Comparison of ENCODE assay signal across 16 mouse cellular contexts in genomic region chr10:42938361-42938760, GRCm38 (mm10).
"Had no signal": no experiment of that assay in that cellular context is flagged by ENCODE, and none has a peak within 500 bp of the region (broad histone marks: within the 10 kb centered on the region; RNA-seq: fewer than 3 reads in every experiment).

No protein-coding gene starts in this region.

- H3K4me3 ChIP-seq: lung, embryonic 15.5 days; megakaryocyte, embryonic 14.5 days; midbrain, embryonic 13.5 days; midbrain, embryonic 15.5 days; neural tube, embryonic 12.5 days; stomach, embryonic 15.5 days had no signal

- H3K27me3 ChIP-seq: lung, embryonic 15.5 days; midbrain, embryonic 13.5 days; midbrain, embryonic 15.5 days; neural tube, embryonic 12.5 days; stomach, embryonic 15.5 days had no signal

- H3K36me3 ChIP-seq: lung, embryonic 15.5 days; midbrain, embryonic 13.5 days; midbrain, embryonic 15.5 days; neural tube, embryonic 12.5 days; stomach, embryonic 15.5 days had no signal

- DNase-seq: lung, adult 2 months; lung, postnatal 14 days; lung, postnatal 36 days; right cerebral cortex, postnatal 14 days; thymus, adult 18-20 months; thymus, postnatal 14 days; thymus, postnatal 36 days had no signal

- H3K9me3 ChIP-seq: lung, embryonic 15.5 days; megakaryocyte, embryonic 14.5 days; midbrain, embryonic 13.5 days; midbrain, embryonic 15.5 days; neural tube, embryonic 12.5 days; stomach, embryonic 15.5 days had no signal

- H3K4me2 ChIP-seq: lung, embryonic 15.5 days; midbrain, embryonic 11.5 days; midbrain, embryonic 13.5 days; midbrain, embryonic 15.5 days; neural tube, embryonic 12.5 days; stomach, embryonic 15.5 days had no signal

- H3K27ac ChIP-seq: lung, embryonic 15.5 days; macrophage; midbrain, embryonic 13.5 days; midbrain, embryonic 15.5 days; neural tube, embryonic 12.5 days; stomach, embryonic 15.5 days had no signal

- H3K9ac ChIP-seq: lung, embryonic 15.5 days; midbrain, embryonic 13.5 days; midbrain, embryonic 15.5 days; neural tube, embryonic 12.5 days; stomach, embryonic 15.5 days had no signal

- ATAC-seq: lung, postnatal 0 days; midbrain, embryonic 13.5 days; midbrain, embryonic 15.5 days had no signal
